27 mouse cellular contexts compared by ENCODE assay signal in genomic region chr15:56592656-56593055, GRCm38 (mm10).
"Had no signal": no experiment of that assay in that cellular context is flagged by ENCODE, and none has a peak within 500 bp of the region (broad histone marks: within the 10 kb centered on the region; RNA-seq: fewer than 3 reads in every experiment).

No protein-coding gene starts in this region.

- H3K9me3 ChIP-seq: heart, embryonic 10.5 days; heart, embryonic 12.5 days; hindbrain, embryonic 10.5 days; hindbrain, embryonic 12.5 days; kidney, embryonic 15.5 days; limb, embryonic 12.5 days; limb, embryonic 15.5 days; liver, embryonic 12.5 days had no signal

- H3K36me3 ChIP-seq: heart, embryonic 10.5 days; heart, embryonic 12.5 days; hindbrain, embryonic 10.5 days; hindbrain, embryonic 12.5 days; kidney, embryonic 15.5 days; limb, embryonic 12.5 days; limb, embryonic 15.5 days; liver, embryonic 12.5 days had no signal

- H3K4me1 ChIP-seq: heart, embryonic 10.5 days; heart, embryonic 12.5 days; hindbrain, embryonic 10.5 days; hindbrain, embryonic 12.5 days; kidney, embryonic 15.5 days; limb, embryonic 12.5 days; limb, embryonic 15.5 days; liver, embryonic 12.5 days had no signal

- H3K27me3 ChIP-seq: heart, embryonic 12.5 days; hindbrain, embryonic 12.5 days; kidney, embryonic 15.5 days; limb, embryonic 12.5 days; limb, embryonic 15.5 days; liver, embryonic 12.5 days had no signal

- DNase-seq: gastrocnemius, adult 2 months; gastrocnemius, postnatal 10 days; gastrocnemius, postnatal 25 days; heart, adult 18-20 months; heart, postnatal 10 days; heart, postnatal 4 days; kidney, adult 11 months; kidney, adult 2 months; kidney, adult 9 months; kidney, postnatal 14 days; kidney, postnatal 36 days; layer of hippocampus, adult 9-11 months; layer of hippocampus, postnatal 36 days; left cerebral cortex, postnatal 4 days had no signal

- H3K4me2 ChIP-seq: heart, embryonic 12.5 days; hindbrain, embryonic 12.5 days; hindbrain, embryonic 14.5 days; kidney, embryonic 15.5 days; limb, embryonic 12.5 days; limb, embryonic 15.5 days; liver, embryonic 12.5 days had no signal

- H3K9ac ChIP-seq: heart, embryonic 12.5 days; hindbrain, embryonic 12.5 days; hindbrain, embryonic 14.5 days; kidney, embryonic 15.5 days; limb, embryonic 12.5 days; limb, embryonic 15.5 days; liver, embryonic 12.5 days; liver, embryonic 14.5 days had no signal

- H3K4me3 ChIP-seq: gastrocnemius, adult 2 months; heart, embryonic 10.5 days; heart, embryonic 12.5 days; hindbrain, embryonic 10.5 days; hindbrain, embryonic 12.5 days; kidney, embryonic 15.5 days; limb, embryonic 12.5 days; limb, embryonic 15.5 days; liver, embryonic 12.5 days had no signal

- H3K27ac ChIP-seq: gastrocnemius, adult 2 months; heart, embryonic 10.5 days; hindbrain, embryonic 10.5 days; hindbrain, embryonic 12.5 days; hindbrain, embryonic 14.5 days; hindbrain, postnatal 0 days; kidney, embryonic 15.5 days; kidney, postnatal 0 days; limb, embryonic 12.5 days; limb, embryonic 15.5 days; liver, embryonic 12.5 days; liver, embryonic 14.5 days had no signal

- ATAC-seq: hindbrain, postnatal 0 days; intestine, embryonic 16.5 days; liver, embryonic 12.5 days had no signal
